Mouse (Mus musculus) myocyte (in vitro differentiated cells): ENCODE results near the gene Htt. TPM values are rescaled to one million over a fixed set of nuclear protein-coding genes. Genes with fewer than 3 reads are reported as not detected.

Experiments
- H3K27me3 ChIP-seq: one replicate; pipeline ENCODE4 v1.6.1; 2011; ENCODE audit not compliant: control insufficient read depth, insufficient read depth, insufficient read length
- H3K36me3 ChIP-seq: one replicate; pipeline ENCODE4 v1.6.1; 2011; ENCODE audit not compliant: control insufficient read depth, insufficient read depth
- H3K4me2 ChIP-seq: one replicate; pipeline ENCODE4 v1.6.1; 2011; ENCODE audit warnings: low read depth, control low read depth
- H3K4me3 ChIP-seq: one replicate; pipeline ENCODE4 v1.5.1; 2011; ENCODE audit warnings: mild to moderate bottlenecking, control low read depth, moderate library complexity
- H3K79me2 ChIP-seq: one replicate; pipeline ENCODE4 v1.6.1; 2011; ENCODE audit not compliant: control insufficient read depth, insufficient read depth
- H3ac ChIP-seq: one replicate; pipeline ENCODE4 v1.6.1; 2011; ENCODE audit not compliant: control insufficient read depth, insufficient read length
- E2F4 ChIP-seq: IDR thresholded peaks from one replicate; pipeline ENCODE4 v1.6.1; 2011; ENCODE audit warnings: mild to moderate bottlenecking, control low read depth, moderate library complexity; ENCODE audit not compliant: insufficient read depth
- MYOD1 ChIP-seq, 3 experiments: IDR thresholded peaks; one replicate each; pipeline ENCODE4 v1.6.1; 2011; ENCODE audit warnings: control low read depth in 2 of 3, low read depth in 2 of 3, mild to moderate bottlenecking in 2 of 3, moderate library complexity in 1 of 3; ENCODE audit not compliant: insufficient read length in 2 of 3, control insufficient read depth in 1 of 3
- MYOG ChIP-seq, 3 experiments: IDR thresholded peaks; one replicate each; pipeline ENCODE4 v1.6.1; 2011; ENCODE audit warnings: control low read depth in 2 of 3, low read depth in 2 of 3, mild to moderate bottlenecking in 2 of 3; ENCODE audit not compliant: insufficient read length in 2 of 3, control insufficient read depth in 1 of 3, insufficient read depth in 1 of 3
- POLR2A ChIP-seq: IDR thresholded peaks from one replicate; pipeline ENCODE4 v1.6.1; 2011; ENCODE audit warnings: low read depth, mild to moderate bottlenecking, control low read depth, moderate library complexity; ENCODE audit not compliant: insufficient read length
- POLR2AphosphoS2 ChIP-seq: IDR thresholded peaks from one replicate; pipeline ENCODE4 v1.6.1; 2011; ENCODE audit warnings: low read depth, control low read depth; ENCODE audit not compliant: insufficient read length
- REST ChIP-seq: IDR thresholded peaks from one replicate; pipeline ENCODE4 v1.6.1; 2011; ENCODE audit warnings: mild to moderate bottlenecking, control low read depth, moderate library complexity; ENCODE audit not compliant: insufficient read depth, insufficient read length
- SRF ChIP-seq: IDR thresholded peaks from one replicate; pipeline ENCODE4 v1.6.1; 2011; ENCODE audit warnings: low read depth; ENCODE audit not compliant: control insufficient read depth, insufficient read length
- TCF3 ChIP-seq: IDR thresholded peaks from one replicate; pipeline ENCODE4 v1.6.1; 2011; ENCODE audit warnings: low read depth, control low read depth; ENCODE audit not compliant: insufficient read length
- USF1 ChIP-seq: IDR thresholded peaks from one replicate; pipeline ENCODE4 v1.6.1; 2011; ENCODE audit warnings: low read depth, mild to moderate bottlenecking, control low read depth, moderate library complexity
- polyA plus RNA-seq: library from polyadenylated mRNA; unstranded; fragments of >200 nt; fragmentation: generic; extraction: Trizol; gene quantifications from one replicate; pipeline ENCODE4 v1.2.1, GENCODE M21; 2012; ENCODE audit warnings: missing spikeins

The Htt gene
- polyA plus RNA-seq, 1 experiment: 8.9 TPM

- H3K27me3 ChIP-seq: no peaks in the 10 kb centered on the region
- no peaks in the 10 kb centered on the region for H3K36me3 ChIP-seq
- H3ac ChIP-seq: no peak overlapping the region
- no peak for TF ChIP-seq E2F4
- no peak for TF ChIP-seq SRF
- TF ChIP-seq USF1: no peak
- TF ChIP-seq TCF3: no peak
- no peak for TF ChIP-seq POLR2A
- peak in 1 of 3 experiments; percentile 34 for TF ChIP-seq MYOG (IDR thresholded peaks at IDR 0.05; ENCODE audit: control insufficient read depth in 1 of 3, insufficient read depth in 1 of 3, insufficient read length in 2 of 3, low read depth in 2 of 3)
- TF ChIP-seq MYOD1 (IDR thresholded peaks at IDR 0.05; ENCODE audit: control insufficient read depth in 1 of 3, insufficient read length in 2 of 3, low read depth in 2 of 3): peak in 2 of 3 experiments; percentile 23 to 30
- TF ChIP-seq POLR2AphosphoS2: no peak
- TF ChIP-seq REST: no peak
- H3K79me2 ChIP-seq: peaks cover 13% of the 10 kb centered on the region
- H3K4me2 ChIP-seq: peak overlapping the region; percentile 46
- H3K4me3 ChIP-seq: no peak overlapping the region
Observed at GRCm38 (mm10) chr5:34957015-34957414, 195.5 kb downstream of the Htt start.

- no peak overlapping the region for H3ac ChIP-seq
- H3K4me2 ChIP-seq: no peak overlapping the region
- TF ChIP-seq TCF3: no peak
- TF ChIP-seq POLR2AphosphoS2: no peak
- H3K79me2 ChIP-seq: peaks cover 13% of the 10 kb centered on the region
- H3K36me3 ChIP-seq: no peaks in the 10 kb centered on the region
- H3K4me3 ChIP-seq: no peak overlapping the region
- H3K27me3 ChIP-seq: no peaks in the 10 kb centered on the region
Observed at GRCm38 (mm10) chr5:34960021-34960420, 198.5 kb downstream of the Htt start.

Other genes starting within 250 kb of the Htt start
- 10.6 TPM for gene Tnip2, start 247.7 kb upstream of the Htt start, polyA plus RNA-seq
- gene Sh3bp2, start 235.9 kb upstream of the Htt start, polyA plus RNA-seq: 14.3 TPM
- 160 TPM for gene Add1, start 188.1 kb upstream of the Htt start, polyA plus RNA-seq
- gene Mfsd10, start 124.5 kb upstream of the Htt start, polyA plus RNA-seq: 41.0 TPM
- 30.4 TPM for gene Nop14, start 101.6 kb upstream of the Htt start, polyA plus RNA-seq
- gene Grk4, start 101.4 kb upstream of the Htt start, polyA plus RNA-seq: 0.34 TPM
- gene Msantd1, start 146.3 kb downstream of the Htt start, polyA plus RNA-seq: not detected
- gene Rgs12, start 187.7 kb downstream of the Htt start, polyA plus RNA-seq: 30.5 TPM